Mouse (Mus musculus): Measurements from ENCODE around the gene Cenpf.
"Not testable (repeated sequence)": the region's sequence is repeated elsewhere in the genome, so short reads cannot be mapped to it uniquely, and the experiment has no call there.

Cenpf gene

DNA sequence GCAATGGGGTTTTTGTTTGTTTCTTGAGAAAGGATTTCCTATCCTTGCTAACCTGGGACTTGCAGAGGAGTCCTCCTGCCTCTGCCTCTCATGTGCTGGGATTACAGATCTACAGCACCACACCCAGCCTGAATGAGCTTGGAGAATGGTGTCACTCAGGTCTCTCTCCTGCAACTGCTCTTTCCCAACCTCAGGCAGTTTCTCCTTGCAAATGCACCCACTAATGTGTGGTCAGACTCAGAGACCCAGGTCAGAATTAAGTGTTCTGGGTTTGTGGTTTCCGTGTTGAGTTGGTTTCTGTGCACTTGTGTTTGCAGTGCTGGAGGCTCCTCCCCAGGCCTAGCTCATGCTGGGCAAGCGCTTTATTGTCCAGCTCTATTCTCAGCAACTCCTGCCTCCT, 6.5 kb upstream of the Cenpf start:
- no peak for DNase-seq (ENCODE audit: low spot score in 2 of 2)

DNA sequence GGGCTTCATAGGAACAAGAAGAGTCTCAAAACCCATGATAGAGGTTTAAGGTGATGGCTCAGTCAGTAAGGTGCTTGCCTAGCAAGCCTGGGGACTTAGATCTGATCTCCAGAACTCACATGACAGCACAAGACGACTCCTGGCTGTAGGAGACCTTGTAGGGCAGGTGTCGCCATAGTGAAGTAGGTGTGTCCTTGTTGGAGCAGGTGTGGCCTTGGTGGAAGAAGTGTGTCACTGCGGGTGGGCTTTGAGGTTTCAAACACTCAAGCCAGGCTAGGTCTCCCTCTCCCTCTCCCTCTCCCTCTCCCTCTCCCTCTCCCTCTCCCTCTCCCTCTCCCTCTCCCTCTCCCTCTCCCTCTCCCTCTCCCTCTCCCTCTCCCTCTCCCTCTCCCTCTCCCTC, 4.6 kb upstream of the Cenpf start:
- DNase-seq (ENCODE audit: low spot score in 2 of 2), result not testable (repeated sequence)

DNA sequence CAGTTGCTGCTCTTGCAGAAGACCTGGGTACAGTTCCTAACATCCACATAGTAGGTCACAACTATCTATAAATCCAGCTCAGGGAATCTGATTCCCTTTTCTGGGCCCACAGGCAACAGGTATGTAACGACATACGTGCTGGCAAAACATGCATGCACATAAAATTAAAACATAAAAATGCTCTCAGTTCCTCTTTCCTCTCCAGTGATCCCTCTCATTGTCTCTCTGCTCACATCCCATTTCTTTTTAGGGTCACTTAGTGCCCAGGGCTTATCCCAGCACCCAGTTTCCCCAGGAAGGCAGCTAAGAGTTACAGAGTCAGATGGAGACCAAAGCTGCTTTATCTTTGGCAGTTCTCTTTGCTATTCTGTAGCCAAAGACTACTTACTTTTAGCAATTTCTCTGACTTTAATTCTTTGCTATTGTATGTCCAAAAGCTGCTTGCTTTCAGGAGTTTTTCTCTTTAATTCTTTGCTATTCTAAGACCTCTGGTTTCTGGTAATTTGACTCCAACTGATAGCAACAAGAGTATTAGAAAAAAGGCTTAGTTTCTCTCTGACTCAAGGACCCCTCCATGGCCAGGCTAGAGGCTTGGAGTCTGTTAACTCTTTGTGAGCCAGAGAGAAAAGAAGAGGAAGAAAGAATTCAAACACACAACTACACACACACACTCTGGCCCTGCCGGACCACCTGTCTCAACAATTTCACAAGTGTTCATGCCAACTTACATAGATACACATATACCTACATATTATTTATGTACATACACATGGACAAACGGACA, 1.4 kb upstream of the Cenpf start:
- DNase-seq (ENCODE audit: low spot score in 2 of 2), result no peak

DNA sequence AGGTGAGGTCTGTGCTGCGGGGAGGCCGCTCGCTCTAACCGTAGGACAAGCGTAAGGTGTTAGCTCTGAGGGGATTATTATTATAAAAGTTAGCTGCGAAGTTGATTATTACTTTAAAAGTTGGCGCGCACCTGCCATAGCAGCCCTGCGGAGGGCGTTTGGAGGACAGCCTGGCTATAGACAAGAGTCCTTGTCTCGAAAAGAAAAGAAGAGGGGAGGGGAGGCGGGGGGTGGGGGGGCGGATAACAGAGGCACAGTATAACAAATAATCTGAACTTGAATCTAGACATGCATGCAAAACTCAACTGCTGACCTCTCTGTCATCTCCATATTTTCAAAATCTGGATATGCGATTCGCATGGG, 483 bp upstream of the Cenpf start:
- DNase-seq (ENCODE audit: low spot score in 2 of 2), result no peak

DNA sequence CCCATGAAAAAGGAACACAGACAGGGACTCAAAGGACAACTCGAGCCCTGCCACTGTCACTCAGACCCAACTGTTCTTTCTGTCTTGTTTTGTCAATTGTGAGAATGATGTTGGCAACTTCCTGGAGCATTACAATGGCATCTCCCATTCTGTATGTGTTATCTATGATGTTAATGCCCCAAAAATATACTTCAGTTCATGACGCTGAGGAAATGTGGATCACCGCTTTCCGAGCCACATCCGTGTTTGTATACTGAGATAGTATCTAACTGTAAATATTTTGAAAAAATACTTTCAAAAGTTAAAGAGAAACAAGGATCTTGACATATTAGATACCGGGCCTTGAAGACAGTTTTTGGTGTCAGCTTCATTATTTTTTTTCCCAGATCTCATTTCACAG, 1.9 kb downstream of the Cenpf start:
- no peak for DNase-seq (ENCODE audit: low spot score in 2 of 2)

DNA sequence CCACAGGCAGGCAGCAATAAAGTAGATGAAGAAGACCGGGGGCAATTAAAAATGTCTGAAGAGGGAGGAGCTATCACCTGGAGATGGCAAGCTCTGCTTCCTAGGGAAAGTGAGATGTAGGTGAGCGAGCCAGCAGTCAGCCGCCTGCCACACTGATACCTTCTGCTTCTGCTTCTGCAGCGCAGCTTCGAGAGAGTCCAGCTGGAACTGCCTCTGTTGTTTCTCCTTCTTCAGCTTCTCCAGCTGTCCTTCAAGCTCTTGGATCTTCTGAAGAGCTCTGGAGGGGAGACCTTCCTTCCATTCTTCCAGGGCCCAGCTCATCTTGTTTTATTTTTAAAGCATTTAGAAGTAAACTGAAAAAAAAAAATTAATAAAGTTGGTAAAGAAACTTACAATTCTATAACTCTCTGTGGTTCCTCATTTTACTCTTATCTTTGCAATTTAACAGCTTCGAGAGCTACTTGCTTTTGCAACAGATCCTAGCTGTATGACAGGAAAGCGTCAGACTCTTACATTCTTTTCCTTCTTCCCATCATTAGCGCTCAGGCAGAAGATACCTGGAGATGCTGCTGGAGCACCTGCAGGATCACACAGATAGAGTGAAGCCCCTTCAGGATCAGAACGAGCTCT, 3.0 kb downstream of the Cenpf start:
- no peak for DNase-seq (ENCODE audit: low spot score in 2 of 2)

DNA sequence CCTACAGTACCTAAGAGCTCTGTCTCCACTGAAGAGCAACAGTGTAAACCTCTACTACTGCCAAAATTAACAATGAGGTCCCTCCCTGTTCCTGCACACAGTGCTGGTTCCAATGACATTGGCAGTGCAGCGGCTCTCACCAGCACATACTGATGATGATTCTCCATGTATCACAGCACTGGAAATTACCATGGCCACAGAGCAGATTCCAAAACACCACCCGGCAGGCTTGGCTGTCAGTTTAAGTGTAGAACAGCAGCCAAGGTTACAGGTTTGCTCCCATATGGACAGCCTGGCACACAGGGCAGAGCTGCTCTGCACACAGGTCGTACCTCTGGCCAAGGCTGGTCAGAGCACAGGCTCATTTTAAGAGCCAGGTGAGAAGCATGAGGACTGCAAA, 8.3 kb downstream of the Cenpf start:
- no peak for DNase-seq (ENCODE audit: low spot score in 2 of 2)

DNA sequence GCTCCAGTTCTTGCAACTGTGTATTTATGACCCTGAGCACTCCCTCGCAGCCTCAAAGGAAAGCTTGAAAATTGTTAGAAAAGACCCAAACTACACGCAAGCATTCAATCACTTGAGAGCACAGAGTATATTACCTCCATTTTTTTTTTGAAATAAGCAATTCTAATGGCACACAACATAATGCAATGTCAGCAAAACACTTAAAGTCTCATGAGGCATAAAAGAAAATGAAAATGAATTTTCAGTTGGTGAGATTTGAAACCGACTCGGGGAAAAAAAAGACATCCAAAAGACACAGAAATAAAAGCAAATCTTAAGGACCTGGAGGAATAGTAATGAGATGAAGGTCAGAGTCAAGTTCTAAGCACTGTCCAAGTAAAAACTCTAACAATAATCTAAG, 11.9 kb downstream of the Cenpf start:
- DNase-seq (ENCODE audit: low spot score in 2 of 2), result no peak

DNA sequence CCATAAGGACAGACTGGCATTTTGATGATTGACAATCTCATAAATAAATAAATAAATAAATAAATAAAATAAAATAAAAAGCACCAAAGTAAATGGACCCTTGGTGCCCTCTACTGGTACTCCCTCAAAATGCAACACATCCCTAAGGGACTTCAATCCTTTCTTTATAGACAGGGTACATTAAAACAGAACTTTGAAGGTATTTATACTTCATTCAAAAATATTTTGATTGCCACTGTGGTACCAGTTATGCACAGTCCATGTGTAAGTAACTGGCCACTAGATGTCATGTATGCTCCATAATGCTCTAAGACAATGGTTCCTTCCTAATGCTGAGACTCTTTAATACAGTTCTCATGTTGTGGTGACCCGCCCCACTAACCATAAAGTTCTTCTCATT, 12.5 kb downstream of the Cenpf start:
- DNase-seq (ENCODE audit: low spot score in 2 of 2), result peak in 1 of 2 experiments; percentile 50

DNA sequence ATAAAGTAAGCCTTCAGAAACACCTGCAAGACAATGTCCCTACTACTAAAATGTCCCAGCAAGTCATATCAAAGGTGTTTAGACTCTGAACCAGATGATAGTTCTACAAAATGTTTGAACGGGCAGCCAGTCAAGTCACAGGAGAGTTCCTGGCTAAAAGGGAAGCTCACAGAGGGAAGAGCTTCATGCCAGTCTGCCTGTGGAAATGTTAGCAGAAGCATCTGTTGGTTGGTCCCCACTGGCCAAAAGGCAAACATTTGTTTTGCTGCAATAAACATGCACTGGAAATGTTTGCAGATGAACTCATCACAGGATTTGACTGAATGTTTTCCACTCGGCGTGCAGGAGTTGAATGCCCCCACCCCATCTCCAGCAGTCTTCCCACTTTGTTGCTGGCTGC, 21.9 kb downstream of the Cenpf start:
- no peak for DNase-seq (ENCODE audit: low spot score in 2 of 2)

DNA sequence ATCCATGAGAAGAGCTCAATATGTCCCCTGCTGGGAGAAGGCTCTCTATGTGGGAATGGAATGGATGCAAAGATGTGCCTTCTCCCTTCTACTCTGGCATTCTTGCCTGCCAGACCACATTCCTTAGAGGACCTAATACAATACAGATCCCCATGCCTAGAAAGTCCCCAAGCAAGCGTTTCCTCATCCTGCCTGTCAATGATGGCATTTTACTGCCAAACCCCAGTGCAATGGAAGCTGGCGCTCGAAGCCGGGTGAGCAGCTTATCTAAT, 23.1 kb downstream of the Cenpf start:
- no peak for DNase-seq (ENCODE audit: low spot score in 2 of 2)

DNA sequence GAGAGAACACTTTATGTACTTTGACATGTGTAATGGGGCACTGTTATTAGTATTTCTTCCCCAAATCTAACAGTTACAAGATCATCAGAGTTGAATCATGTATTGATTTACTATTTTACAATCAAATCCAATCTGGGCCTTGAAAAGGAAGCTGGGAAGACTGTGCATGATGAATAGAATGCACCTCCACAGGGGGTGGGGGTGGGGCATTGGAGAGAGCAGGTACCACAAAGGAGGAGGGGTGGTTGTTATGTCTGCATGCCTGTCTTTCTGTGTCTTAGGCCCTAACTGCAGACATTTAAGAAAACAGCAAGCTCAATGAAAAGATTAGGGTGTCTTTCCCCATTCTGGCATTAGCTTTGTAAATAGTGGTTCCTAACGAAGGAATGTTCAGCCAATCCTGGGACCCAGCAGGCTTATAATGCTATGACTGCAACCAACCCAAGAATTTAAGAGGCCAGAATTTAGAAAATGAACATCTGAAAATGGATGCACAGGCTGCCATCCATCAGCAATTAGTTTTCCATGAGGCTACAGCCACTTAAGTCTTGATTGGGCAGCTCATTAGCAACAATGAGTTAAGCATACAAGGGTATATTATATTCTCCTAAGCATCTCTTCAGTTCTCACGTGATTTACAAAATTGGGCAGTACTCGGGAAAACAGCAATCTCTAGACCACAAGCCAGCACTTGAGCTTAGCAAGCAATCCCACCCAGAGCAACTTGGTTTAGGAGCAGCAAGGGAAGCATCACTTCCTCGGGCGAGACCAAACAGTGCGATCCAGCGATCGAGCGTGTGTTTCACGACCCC, 23.6 kb downstream of the Cenpf start:
- no peak for DNase-seq (ENCODE audit: low spot score in 2 of 2)

DNA sequence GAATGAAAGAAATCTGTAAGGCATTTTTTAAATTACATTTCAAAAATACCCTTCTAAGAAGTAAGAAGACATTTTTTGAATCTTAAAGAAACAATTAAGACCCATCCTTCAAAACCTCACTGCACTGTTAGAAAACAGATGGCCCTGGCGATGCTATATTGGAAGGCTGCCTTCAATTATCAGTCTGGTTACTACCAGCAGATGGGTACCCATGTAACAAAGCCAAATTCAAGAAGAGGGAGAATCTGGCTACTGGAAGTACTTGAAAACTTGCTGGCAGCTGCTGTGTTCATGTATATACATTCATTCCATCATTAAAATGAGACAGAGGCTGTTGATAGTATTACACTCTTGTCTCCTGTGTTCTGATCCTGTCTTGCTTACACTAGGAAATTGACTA, 24.4 kb downstream of the Cenpf start:
- DNase-seq (ENCODE audit: low spot score in 2 of 2), result peak; percentile 56 to 65

DNA sequence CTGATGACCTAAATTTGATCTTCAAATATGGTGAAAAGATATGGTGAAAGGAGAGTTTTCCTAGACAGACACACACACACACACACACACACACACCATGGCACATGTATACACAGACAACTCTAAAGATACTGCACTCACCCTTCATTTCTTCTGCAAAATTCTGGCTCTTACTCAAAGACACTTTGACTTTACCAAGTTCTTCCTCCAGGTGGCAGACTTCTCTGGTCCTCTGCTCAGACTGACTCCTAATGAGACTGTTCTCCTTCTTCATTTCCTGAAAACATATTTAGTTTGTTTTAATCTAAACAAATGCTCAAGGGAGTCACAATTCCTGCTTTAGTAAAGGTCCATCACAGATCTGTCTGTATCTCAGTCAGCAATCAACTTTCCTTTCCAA, 26.0 kb downstream of the Cenpf start:
- peak in 1 of 2 experiments; percentile 39 for DNase-seq (ENCODE audit: low spot score in 2 of 2)

DNA sequence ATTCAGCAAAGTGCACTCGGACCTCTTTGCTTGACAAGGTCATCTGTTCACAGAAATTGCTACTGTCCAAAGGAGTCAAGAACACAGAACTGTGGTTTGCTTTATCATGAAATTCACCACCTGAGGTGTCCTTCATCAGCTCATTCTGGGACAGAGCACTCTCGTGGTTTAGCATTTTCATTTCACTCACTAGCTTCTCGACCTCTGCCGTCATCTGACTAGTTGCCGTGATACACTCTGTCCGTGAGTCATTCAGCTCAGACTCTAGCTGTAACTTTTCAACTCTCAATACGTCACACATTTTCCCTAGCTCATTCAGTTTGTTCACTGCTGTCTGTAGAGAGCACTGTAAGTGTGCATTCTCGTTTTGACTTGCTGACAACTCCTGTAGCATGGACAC, 30.5 kb downstream of the Cenpf start:
- DNase-seq (ENCODE audit: low spot score in 2 of 2), result no peak

DNA sequence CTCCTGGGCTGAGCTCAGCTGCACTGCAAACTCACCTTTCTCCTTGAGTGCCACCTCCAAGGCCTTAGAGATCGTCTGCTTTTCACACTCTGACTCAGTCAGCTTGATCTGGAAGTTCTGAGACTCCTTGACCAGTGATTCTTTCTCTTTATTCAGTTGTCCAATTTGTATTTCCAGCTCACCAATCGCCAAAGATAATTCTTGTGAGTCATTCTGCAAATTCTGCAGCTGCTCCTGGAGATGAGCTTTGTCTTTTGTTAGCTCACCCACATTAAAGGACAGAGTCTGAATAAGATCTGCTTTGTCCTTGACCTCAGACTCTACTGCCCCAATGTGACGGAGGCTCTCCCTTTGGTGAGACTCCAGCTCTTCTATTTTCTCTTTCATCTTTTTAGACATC, 34.1 kb downstream of the Cenpf start:
- DNase-seq (ENCODE audit: low spot score in 2 of 2), result no peak

DNA sequence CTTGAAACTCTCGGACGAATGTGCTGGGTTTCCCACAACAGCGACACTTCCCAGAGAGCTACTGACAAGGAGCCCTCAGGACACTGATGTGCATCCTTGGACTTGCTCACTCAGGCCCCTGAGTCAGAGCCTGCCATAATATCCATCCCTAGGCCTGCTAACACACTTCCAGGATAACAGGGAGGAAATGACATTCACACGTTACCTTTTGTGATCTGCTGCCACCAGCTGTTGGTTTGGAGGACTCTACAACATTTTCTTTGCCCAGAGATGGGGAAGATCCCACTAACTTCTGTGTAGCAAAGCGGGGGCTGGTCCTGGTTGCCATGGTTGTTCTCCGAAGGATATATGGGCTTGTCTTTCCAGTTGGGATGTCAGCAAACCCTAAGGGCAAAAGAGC, 41.3 kb downstream of the Cenpf start:
- peak in 1 of 2 experiments; percentile 47 for DNase-seq (ENCODE audit: low spot score in 2 of 2)

DNA sequence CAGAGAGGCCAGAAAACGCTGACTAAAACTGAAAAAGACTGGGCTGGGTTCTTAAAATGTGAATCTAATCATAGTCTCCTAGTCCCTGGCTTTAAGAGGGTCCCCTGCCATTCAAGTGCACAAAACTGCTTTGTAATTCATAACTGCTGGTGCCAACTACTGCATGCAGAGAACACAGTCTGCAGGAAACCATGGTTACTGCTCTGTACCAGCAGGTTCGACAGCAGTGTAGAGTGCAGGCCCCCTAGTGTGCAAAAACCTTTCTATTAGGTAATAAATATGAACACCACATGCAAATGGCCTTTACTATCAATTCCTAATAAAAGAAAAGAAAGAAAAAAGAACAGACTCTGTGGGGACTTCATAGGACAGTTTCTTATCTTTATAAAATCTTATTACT, 42.5 kb downstream of the Cenpf start:
- peak; percentile 54 to 64 for DNase-seq (ENCODE audit: low spot score in 2 of 2)

DNA sequence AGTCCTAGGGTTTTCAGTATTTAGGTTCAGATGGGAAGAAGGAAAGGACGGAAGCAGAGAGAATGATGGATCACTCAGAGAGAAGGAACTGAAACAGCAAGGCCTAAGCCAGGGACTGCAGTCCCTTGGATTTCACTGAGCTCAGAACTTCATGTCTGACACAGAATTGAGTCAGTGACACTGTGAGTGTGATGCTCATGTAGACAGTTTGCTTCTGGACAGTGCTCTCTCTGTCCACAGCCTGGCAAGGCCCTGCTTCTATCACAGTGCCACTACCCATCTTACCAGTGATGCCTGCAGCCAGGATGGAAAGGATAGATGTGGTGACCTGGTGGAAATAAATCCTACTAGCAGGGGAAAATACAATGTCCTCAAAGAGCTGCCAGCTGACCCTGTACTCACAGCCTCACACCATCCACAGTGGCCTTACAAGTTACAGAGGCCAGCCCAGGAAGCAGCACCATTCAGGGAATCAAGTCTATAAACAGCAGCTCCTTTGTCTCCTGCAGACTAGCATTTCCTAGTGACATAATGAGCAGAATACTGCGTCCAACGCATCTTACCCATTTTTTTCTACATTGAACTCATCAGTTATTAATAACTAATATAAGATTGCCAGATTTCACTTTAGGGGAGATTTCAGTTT, 43.1 kb downstream of the Cenpf start:
- DNase-seq (ENCODE audit: low spot score in 2 of 2), result peak in 1 of 2 experiments; percentile 44

DNA sequence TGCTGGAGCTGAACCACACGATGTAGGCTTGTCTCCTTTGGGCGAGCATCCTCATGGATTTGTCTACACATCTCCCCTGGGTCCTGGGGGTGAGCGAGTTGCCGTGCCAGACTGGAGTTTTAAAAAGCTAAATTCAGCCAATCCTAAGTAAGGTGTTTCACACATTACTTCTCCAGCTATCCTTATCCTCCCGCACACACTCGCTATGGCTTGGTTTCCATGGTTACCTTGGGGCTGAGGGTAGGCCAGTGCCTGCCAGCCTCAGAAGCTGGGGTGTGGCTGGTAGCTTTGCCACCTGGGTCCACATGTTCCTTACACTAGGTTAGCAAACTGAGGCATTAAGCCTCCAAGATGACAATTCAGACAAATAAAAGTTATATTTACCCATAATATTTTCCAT, 48.3 kb downstream of the Cenpf start:
- no peak for DNase-seq (ENCODE audit: low spot score in 2 of 2)

DNA sequence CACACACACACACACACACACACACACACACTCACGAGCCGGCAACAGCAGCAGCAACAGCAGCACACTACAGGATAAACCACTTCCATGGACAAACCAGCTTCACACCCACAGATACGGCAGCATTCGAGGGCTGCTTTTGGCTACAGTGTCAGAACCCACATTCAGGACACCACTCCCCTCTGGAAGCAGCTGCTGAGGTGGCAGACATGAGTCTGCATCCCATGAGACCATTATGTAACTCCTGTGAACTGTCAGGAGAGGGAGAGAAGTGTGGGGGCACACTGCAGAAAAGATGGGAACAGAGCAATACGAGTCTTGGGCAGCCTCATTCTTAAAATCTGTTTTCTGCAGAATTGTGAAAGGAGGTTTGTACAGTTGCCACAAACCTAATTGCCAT, 54.1 kb downstream of the Cenpf start:
- no peak for DNase-seq (ENCODE audit: low spot score in 2 of 2)

DNA sequence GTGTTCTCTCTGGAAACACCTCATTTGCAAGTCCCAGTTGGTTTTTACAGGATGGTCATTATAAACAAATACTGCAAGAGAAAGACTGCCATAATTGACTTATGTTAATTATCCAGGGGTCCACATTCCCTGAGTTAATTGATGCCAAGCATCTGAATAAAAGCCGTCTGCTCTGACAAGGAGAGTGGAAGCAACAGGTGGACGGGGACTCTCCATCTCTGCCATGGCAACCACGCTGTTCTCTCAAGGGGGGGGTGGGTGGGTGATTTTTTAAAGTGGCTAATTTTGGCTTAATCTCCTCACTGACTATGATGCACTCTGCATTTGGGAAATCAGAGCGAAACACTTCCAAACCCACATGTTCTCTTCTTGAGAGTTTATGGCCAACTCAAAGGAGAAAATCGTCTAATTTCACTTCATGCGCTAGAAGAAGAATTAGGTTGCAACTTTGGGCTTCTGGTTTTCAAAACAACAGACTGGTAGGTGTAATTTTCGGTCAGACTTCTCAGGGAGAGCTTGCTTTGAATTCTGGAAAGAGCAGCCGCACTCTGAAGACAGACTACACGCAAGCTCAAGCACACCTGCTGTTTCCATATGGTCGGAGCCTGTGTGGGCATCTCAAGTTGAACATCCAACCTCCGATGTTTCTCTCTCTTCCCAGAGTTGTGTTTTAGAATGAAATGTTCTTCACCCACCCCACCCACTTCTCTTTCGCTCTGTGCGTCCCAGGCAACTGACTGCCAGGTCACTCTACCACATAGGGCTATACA, 55.8 kb downstream of the Cenpf start:
- peak; percentile 56 to 62 for DNase-seq (ENCODE audit: low spot score in 2 of 2)
